Mouse (Mus musculus): ENCODE measurements around the gene Nostrin.

The Nostrin gene

DNA sequence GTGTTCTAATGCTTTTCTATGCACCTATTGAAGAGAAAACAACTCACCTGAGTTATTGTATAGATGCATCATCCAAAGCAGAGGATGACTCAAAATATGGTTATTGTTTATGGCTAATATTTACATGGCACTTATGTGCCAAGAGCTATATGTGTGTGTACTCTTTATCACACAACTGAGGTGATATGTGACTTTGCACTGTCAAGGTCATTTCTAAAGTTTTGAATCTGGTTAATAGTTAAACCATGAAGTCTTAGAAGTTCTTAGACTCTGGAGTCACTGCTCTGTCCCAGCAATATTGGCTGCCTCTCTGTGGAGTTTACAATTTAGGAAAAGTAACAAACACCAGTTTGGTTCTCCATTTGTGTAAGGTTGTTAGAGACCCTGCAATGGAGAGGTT lies 23.3 kb downstream of the Nostrin start:
- CTCF ChIA-PET, result interaction anchor here in 1 of 4 experiments (1.4 kb wide), 1 partner anchor 117 kb away, joined by 3 read pairs; no protein-coding TSS in a partner anchor
- POLR2A ChIA-PET, result interaction anchor here in 1 of 4 experiments (1.3 kb wide), 1 partner anchor 47 kb away, joined by 3 read pairs; the partner anchor contains the start of gene Spc25

GRCm38 (mm10) chr2:69170395-69171077 lies 34.9 kb downstream of the Nostrin start:
- ChIA-PET POLR2A (no interaction called here), CTCF (no interaction called here)

DNA sequence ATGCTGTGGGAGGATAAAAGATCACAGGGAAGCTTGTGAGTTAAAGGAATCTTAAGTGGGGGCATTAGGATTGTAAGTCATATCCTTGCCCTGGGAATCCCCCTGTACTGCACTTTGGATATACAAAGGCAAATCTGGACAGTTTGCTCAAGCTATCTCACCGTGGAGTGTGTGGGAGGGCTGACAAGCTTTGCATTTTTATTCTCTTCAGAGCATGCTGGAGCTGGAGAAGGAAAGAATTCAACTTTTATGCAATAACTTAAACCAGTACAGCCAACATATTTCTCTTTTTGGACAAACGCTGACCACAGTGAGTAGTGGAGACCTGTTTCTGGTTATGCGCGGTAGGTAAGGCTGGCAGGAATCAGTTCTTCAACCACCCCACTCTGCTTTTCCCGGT lies 39.7 kb downstream of the Nostrin start:
- CTCF ChIA-PET, result no interaction called here
- POLR2A ChIA-PET, result interaction anchor here in 2 of 4 experiments (0.6 to 1.0 kb wide), 4 partner anchors 30 to 1445 kb away, joined by 3 to 5 read pairs (median 3); no protein-coding TSS in a partner anchor

- POLR2A ChIA-PET, result no interaction called here
- CTCF ChIA-PET, result no interaction called here
Observed at GRCm38 (mm10) chr2:69179721-69180120, 44.1 kb downstream of the Nostrin start.

DNA sequence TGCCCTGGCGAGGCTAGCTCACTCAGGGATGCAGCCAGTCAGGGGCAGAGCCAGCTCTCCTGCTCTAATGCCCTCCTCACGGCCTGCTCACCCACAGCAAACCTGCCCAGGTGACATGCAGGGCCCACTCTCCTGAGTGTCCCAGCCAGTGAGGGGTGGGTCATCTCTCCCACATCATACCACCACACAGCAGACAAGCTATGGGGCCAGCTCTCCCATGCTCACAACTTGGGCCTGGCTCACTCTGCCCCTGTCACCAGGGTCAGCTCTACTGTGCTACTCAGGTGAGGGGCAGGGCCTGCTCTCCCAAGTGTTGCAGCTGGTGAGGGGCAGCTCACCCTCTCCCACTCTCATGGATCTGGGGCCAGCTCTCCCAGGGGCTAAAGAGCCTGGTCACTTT lies 52.4 kb downstream of the Nostrin start:
- POLR2A ChIA-PET, result interaction anchor here in 3 of 4 experiments (0.7 to 1.6 kb wide), 6 partner anchors 12 to 302 kb away, joined by 3 to 4 read pairs (median 3); no protein-coding TSS in a partner anchor
- CTCF ChIA-PET, result interaction anchor here in 1 of 4 experiments (0.6 kb wide), 2 partner anchors 66 to 443 kb away, joined by 5 to 7 read pairs; no protein-coding TSS in a partner anchor

DNA sequence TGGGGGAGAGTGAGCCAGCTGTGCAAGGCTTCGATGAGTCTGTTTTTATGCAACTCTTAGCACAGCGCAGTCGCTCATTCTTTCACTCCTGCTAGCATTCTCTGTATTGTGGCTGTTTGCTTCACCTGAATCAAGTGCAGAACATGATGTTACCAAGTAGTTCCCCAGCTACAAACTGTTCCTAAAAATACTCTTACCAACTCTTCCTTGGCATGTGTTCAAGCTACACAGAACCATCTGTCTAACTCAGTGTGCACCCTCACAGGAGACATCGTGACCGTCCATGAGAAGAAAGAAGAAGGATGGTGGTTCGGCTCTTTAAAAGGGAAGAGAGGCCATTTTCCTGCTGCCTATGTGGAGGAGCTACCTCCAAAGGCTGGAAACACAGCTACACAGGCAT lies 53.1 kb downstream of the Nostrin start:
- ChIA-PET CTCF (interaction anchor here in 1 of 4 experiments (0.6 kb wide), 2 partner anchors 65 to 444 kb away, joined by 5 to 7 read pairs; no protein-coding TSS in a partner anchor), POLR2A (interaction anchor here in 3 of 4 experiments (0.7 to 1.6 kb wide), 5 partner anchors 12 to 303 kb away, joined by 3 to 4 read pairs (median 3); no protein-coding TSS in a partner anchor)

GRCm38 (mm10) chr2:69189222-69189621 lies 53.6 kb downstream of the Nostrin start:
- POLR2A ChIA-PET, result interaction anchor here in 1 of 4 experiments (1.6 kb wide), 1 partner anchor 11 kb away, joined by 3 read pairs; no protein-coding TSS in a partner anchor
- CTCF ChIA-PET, result no interaction called here

DNA sequence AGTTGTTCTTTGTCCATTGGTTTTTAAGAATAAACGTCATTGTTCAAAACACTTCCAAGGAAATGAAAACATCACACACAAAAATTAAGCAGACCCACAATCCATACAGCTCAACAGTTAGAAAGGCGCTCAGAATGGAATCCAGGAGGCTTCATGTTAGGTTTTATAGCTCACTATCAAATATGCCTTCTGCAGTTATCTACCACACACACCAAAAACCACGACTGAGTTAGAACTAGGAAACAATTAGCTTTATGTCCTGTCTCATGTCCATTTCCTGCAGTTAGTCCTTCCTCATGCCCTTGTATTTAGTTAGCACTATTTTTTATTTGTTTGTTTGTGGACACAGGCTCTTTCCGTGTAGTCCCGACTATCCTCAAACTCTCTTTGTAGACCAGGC lies 55.5 kb downstream of the Nostrin start:
- ChIA-PET CTCF (no interaction called here), POLR2A (interaction anchor here in 3 of 4 experiments (0.7 to 1.9 kb wide), 8 partner anchors 10 to 25 kb away, joined by 3 to 10 read pairs (median 3); partner anchors contain the start of gene Spc25 (in 1 of the 3))

GRCm38 (mm10) chr2:69193555-69193954 lies 58.0 kb downstream of the Nostrin start:
- POLR2A ChIA-PET, result interaction anchor here (0.6 to 2.2 kb wide), 6 partner anchors 9 to 79 kb away, joined by 3 to 7 read pairs (median 4); no protein-coding TSS in a partner anchor

GRCm38 (mm10) chr2:69205185-69205584 lies 69.6 kb downstream of the Nostrin start:
- POLR2A ChIA-PET, result interaction anchor here in 2 of 4 experiments (0.6 to 2.5 kb wide), 7 partner anchors 11 to 155 kb away, joined by 3 to 10 read pairs (median 4); no protein-coding TSS in a partner anchor
- CTCF ChIA-PET, result no interaction called here

More at GRCm38 (mm10) chr2:69193555-69193954, 58.0 kb downstream of the Nostrin start:
- CTCF ChIA-PET, result no interaction called here

DNA sequence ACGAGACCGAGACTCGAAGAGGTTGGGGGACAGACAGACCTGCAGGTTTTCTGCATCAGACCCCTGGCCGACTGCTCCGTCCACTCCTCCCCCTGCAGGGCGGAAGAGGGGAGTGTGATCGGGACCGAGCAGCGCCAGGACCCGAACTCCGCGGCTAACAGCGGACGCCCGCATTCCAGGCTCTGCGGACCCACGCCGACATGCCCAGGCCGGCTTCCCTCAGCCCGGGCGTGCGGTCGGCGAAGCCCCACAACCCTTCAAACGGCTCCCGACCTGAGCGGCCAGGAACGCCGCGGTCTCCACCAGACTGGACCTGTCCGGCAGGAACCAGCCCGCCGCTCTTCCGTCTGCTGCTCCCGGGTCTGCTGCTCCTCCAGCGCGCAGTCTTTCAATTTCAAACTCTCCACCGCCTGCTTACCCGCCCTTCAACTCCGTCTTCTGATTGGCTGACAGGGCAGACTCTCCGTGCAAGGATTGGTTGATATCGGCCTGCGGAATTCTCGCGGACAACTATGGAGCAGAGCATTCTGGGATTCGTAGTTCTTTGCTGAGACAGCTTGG lies 70.3 kb downstream of the Nostrin start, which contains the start of gene Spc25:
TSS of gene Spc25 (minus strand) at position 404 of the 561 bp plus-strand sequence.
- POLR2A ChIA-PET, result interaction anchor here in 2 of 4 experiments (0.7 to 2.5 kb wide), 21 partner anchors 9 to 424 kb away, joined by 3 to 10 read pairs (median 3); no protein-coding TSS in a partner anchor

GRCm38 (mm10) chr2:69206523-69206922 lies 70.9 kb downstream of the Nostrin start:
- POLR2A ChIA-PET, result interaction anchor here in 2 of 4 experiments (0.7 to 2.5 kb wide), 19 partner anchors 8 to 425 kb away, joined by 3 to 10 read pairs (median 3); no protein-coding TSS in a partner anchor

More for the DNA sequence above, 70.3 kb downstream of the Nostrin start, which contains the start of gene Spc25:
- CTCF ChIA-PET, result no interaction called here

DNA sequence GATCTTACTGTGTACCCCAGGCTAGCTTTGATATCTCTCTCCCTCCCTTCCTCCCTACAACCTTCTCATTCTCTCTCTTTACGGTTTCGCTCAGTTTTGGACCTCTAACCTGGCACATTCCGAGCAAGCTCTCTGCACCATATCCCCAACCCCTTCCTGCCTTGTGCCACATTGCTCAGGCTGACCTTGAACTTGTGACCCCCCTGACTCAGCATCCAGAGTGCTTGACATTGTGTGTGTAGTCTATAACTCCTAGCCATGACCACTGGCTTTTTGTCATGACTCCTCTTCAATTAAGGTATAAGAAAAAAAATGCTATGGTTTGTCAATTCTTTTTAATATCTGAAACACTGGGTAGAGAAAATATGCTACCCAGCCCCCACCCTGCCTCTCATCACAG lies 74.1 kb downstream of the Nostrin start:
- ChIA-PET CTCF (no interaction called here), POLR2A (interaction anchor here in 1 of 4 experiments (0.6 to 1.6 kb wide), 5 partner anchors 9 to 387 kb away, joined by 3 to 4 read pairs (median 3); no protein-coding TSS in a partner anchor)

More at GRCm38 (mm10) chr2:69206523-69206922, 70.9 kb downstream of the Nostrin start:
- CTCF ChIA-PET, result no interaction called here

DNA sequence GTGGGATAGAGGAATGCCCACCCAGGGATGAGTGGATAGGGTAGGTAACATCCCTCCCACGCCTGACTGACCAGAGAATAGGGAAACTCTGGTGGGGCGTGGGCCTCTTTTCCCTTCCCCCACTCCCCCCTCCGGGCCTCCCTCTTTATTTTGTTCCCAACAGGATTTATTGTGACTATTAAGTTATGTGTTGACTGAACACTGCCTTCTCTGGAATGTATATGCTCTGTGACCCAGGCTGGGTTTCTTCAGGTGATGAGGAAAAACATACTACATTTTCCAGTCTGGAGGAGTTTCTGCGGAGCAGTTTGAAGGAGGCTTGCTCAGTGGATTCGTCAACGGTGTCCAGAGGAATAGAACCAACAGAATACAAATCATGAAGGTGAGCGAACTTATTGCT lies 75.2 kb downstream of the Nostrin start, which contains the start of gene G6pc2:
TSS of gene G6pc2 (plus strand) at position 301 of the 400 bp plus-strand sequence.
- POLR2A ChIA-PET, result no interaction called here
- CTCF ChIA-PET, result interaction anchor here in 1 of 4 experiments (0.6 kb wide), 1 partner anchor 90 kb away, joined by 4 read pairs; no protein-coding TSS in a partner anchor

DNA sequence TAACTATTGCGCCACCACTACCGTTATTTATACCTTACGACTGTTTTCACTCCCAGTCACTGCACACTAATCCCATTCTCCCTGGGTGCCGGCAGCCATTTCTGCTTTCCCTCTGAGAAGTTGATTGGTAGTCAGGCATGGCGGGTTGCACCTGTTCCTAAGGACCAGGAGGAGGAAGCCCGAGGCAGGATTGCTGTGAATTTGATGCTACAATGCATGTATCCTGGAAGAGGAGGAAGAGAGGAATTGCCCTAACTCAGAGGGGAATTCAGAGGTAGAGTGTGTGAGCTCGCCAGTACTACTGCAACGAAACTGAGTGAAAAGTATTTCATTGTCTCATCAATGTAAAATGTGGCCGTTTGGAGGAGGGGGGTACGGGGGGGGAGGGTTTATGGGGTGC lies 77.1 kb downstream of the Nostrin start:
- POLR2A ChIA-PET, result interaction anchor here in 2 of 4 experiments (0.6 to 1.0 kb wide), 3 partner anchors 10 to 353 kb away, joined by 3 to 7 read pairs (median 5); no protein-coding TSS in a partner anchor
- CTCF ChIA-PET, result no interaction called here

GRCm38 (mm10) chr2:69215242-69215641 lies 79.6 kb downstream of the Nostrin start:
- POLR2A ChIA-PET, result interaction anchor here in 1 of 4 experiments (1.5 kb wide), 1 partner anchor 9 kb away, joined by 5 read pairs; the partner anchor contains the start of gene Spc25
- CTCF ChIA-PET, result no interaction called here

DNA sequence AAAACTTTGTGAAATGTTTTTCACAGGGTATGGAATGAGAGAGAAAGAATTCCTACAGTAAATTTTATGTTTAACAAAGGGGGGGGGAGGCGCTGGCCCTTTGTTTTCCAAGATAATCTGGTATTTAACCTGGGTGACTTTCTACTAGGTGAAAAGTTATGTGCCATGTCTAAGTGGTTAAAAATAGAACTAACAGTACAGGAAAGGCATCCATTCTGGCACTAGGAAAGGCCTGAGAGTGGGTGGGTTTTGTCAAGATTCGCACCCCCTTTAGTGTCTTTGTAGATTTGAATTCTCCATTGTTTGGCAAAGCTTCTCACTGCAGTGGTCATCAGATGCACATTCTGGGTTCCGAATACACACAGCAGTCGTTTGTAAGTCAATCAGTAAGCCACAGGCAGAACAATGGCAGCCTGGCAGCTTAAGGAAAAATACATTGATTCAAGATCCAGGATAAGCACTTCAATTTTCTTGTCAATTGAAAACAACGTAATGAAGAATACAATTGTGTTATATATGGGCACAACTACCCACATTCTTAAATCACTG lies 86.3 kb downstream of the Nostrin start:
- ChIA-PET CTCF (no interaction called here), POLR2A (interaction anchor here in 1 of 4 experiments (1.4 kb wide), 1 partner anchor 16 kb away, joined by 3 read pairs; the partner anchor contains the start of gene Spc25)

DNA sequence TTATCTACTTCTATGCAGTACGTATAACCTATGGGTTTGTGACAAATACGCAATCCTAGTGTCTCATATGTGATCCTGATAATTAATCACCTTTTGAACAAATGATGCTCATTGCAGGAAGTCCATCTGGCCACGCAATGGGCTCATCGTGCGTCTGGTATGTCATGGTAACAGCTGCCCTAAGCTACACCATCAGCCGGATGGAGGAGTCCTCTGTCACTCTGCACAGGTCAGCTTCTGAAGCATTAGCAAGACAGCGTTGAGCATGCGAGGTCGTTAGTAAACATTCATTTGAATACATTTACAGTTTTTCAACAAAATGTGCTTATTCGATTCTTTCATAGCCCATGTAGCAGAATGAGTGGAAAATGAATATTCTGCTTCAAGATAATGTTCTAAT lies 87.2 kb downstream of the Nostrin start:
- ChIA-PET POLR2A (interaction anchor here in 1 of 4 experiments (0.8 to 1.2 kb wide), 2 partner anchors 9 to 17 kb away, joined by 3 read pairs; partner anchors contain the start of gene Spc25), CTCF (no interaction called here)

DNA sequence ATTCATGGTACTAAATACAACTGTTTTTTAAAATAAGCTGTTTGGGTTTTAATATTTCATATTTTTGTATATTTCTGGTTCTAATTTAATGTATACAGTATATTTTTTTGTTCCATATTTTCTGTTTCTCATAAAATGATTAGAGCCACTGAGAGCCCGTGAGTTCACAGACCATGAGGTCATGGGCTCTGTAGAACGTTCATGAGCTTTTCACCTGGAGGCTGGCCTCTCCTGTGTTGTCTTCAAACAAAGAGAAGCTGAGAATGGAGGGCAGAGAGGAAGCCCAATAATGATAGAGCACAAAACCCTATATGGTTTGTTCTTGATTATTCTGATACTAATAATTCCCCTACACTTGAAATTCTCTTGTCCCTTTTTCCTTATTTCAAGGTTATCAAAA lies 89.1 kb downstream of the Nostrin start:
- CTCF ChIA-PET, result no interaction called here
- POLR2A ChIA-PET, result interaction anchor here in 1 of 4 experiments (0.5 kb wide), 1 partner anchor 402 kb away, joined by 3 read pairs; no protein-coding TSS in a partner anchor
